Mouse (Mus musculus) MEL (cell line): ENCODE measurements around the gene Klf9. TPM values are rescaled to one million over a fixed set of nuclear protein-coding genes. Genes with fewer than 3 reads are reported as not detected.
"Not testable (repeated sequence)": the region's sequence is repeated elsewhere in the genome, so short reads cannot be mapped to it uniquely, and the experiment has no call there.

Source experiments
- DNase-seq: peaks from one replicate; pipeline ENCODE4 v3.0.0; 2011; ENCODE audit warnings: low read depth, low spot score
- H3K27ac ChIP-seq: 2 replicates; pipeline ENCODE4 v1.5.1; 2012; ENCODE audit warnings: low read depth, mild to moderate bottlenecking, control low read depth, low read length, moderate library complexity; ENCODE audit not compliant: control insufficient read depth
- H3K27me3 ChIP-seq, 2 experiments: fragments of 150-350 bp in 1 of 2; sonication (generic) in 1 of 2; 2 replicates each; pipeline ENCODE4 v1.6.1; 2012; ENCODE audit warnings: low read length in 2 of 2, mild to moderate bottlenecking in 2 of 2, improper control_type of control experiment in 1 of 2, moderate library complexity in 1 of 2; ENCODE audit not compliant: insufficient read depth in 2 of 2, control insufficient read depth in 1 of 2
- H3K36me3 ChIP-seq, 2 experiments: 2 replicates each; pipeline ENCODE4 v1.6.1; 2012 to 2014; ENCODE audit warnings: low read length in 2 of 2, improper control_type of control experiment in 1 of 2, inconsistent platforms in 1 of 2, mild to moderate bottlenecking in 1 of 2; ENCODE audit not compliant: insufficient read depth in 2 of 2, control insufficient read depth in 1 of 2
- H3K4me1 ChIP-seq, 2 experiments: fragments of 150-350 bp in 1 of 2; sonication (generic) in 1 of 2; 2 replicates each; pipeline ENCODE4 v1.6.1; 2012; ENCODE audit warnings: low read length in 2 of 2, improper control_type of control experiment in 1 of 2, mild to moderate bottlenecking in 1 of 2; ENCODE audit not compliant: insufficient read depth in 2 of 2, control insufficient read depth in 1 of 2
- H3K4me3 ChIP-seq, 2 experiments: fragments of 150-350 bp in 1 of 2; sonication (generic) in 1 of 2; 2 replicates each; pipeline ENCODE4 v1.5.1; 2012; ENCODE audit warnings: low read depth in 2 of 2, low read length in 2 of 2, mild to moderate bottlenecking in 2 of 2, moderate library complexity in 2 of 2, control low read depth in 1 of 2, improper control_type of control experiment in 1 of 2; ENCODE audit not compliant: control insufficient read depth in 1 of 2, insufficient read depth in 1 of 2
- H3K79me2 ChIP-seq: 2 replicates; pipeline ENCODE4 v1.6.1; 2012; ENCODE audit warnings: mild to moderate bottlenecking, low read length, moderate library complexity; ENCODE audit not compliant: control insufficient read depth, poor library complexity, insufficient read depth
- H3K9ac ChIP-seq: 2 replicates; pipeline ENCODE4 v1.6.1; 2012; ENCODE audit warnings: low read depth, mild to moderate bottlenecking, control low read depth, low read length, moderate library complexity; ENCODE audit not compliant: control insufficient read depth, poor library complexity, severe bottlenecking
- H3K9me3 ChIP-seq: fragments of 150-350 bp; sonication (generic); replicated peaks from 2 replicates; pipeline ENCODE4 v1.6.1; 2012; ENCODE audit warnings: mild to moderate bottlenecking, low read length, improper control_type of control experiment, moderate library complexity; ENCODE audit not compliant: insufficient read depth
- CHD1 ChIP-seq: IDR thresholded peaks from 2 replicates; pipeline ENCODE4 v1.6.1; 2012; ENCODE audit warnings: low read depth, mild to moderate bottlenecking, inconsistent platforms, low read length, improper control_type of control experiment
- CHD2 ChIP-seq: IDR thresholded peaks from 2 replicates; pipeline ENCODE4 v1.6.1; 2011; ENCODE audit warnings: low read length, improper control_type of control experiment
- GATA1 ChIP-seq: IDR thresholded peaks from 2 replicates; pipeline ENCODE4 v1.6.1; 2011; ENCODE audit warnings: low read depth, low read length, improper control_type of control experiment
- JUND ChIP-seq: IDR thresholded peaks from 2 replicates; pipeline ENCODE4 v1.6.1; 2011; ENCODE audit warnings: low read depth, mild to moderate bottlenecking, improper control_type of control experiment, low read length
- MAFK ChIP-seq: IDR thresholded peaks from 2 replicates; pipeline ENCODE4 v1.6.1; 2011; ENCODE audit warnings: low read depth, mild to moderate bottlenecking, low read length, improper control_type of control experiment, borderline replicate concordance
- NRF1 ChIP-seq: IDR thresholded peaks from 2 replicates; pipeline ENCODE4 v1.6.1; 2014; ENCODE audit warnings: low read depth, mild to moderate bottlenecking, inconsistent platforms, low read length, improper control_type of control experiment, moderate library complexity; ENCODE audit not compliant: poor library complexity, insufficient read depth, severe bottlenecking
- POLR2AphosphoS5 ChIP-seq: IDR thresholded peaks from 2 replicates; pipeline ENCODE4 v1.6.1; 2012; ENCODE audit warnings: low read depth, borderline replicate concordance, mild to moderate bottlenecking, inconsistent platforms, low read length, moderate library complexity, mixed read lengths
- SIN3A ChIP-seq: IDR thresholded peaks from 2 replicates; pipeline ENCODE4 v1.6.1; 2012; ENCODE audit warnings: low read length, improper control_type of control experiment, inconsistent platforms
- SMC3 ChIP-seq: IDR thresholded peaks from 2 replicates; pipeline ENCODE4 v1.6.1; 2011; ENCODE audit warnings: low read depth, low read length, improper control_type of control experiment
- TAL1 ChIP-seq: IDR thresholded peaks from 2 replicates; pipeline ENCODE4 v1.6.1; 2012; ENCODE audit warnings: mild to moderate bottlenecking, inconsistent platforms, low read length, moderate library complexity, mixed read lengths
- UBTF ChIP-seq: IDR thresholded peaks from 2 replicates; pipeline ENCODE4 v1.6.1; 2012; ENCODE audit warnings: low read depth, mild to moderate bottlenecking, inconsistent platforms, low read length, improper control_type of control experiment, moderate library complexity, borderline replicate concordance; ENCODE audit not compliant: insufficient read depth
- USF2 ChIP-seq, 2 experiments: IDR thresholded peaks; 2 replicates each; pipeline ENCODE4 v1.6.1; 2011 to 2012; ENCODE audit warnings: improper control_type of control experiment in 2 of 2, low read length in 2 of 2, borderline replicate concordance in 1 of 2, inconsistent platforms in 1 of 2, low read depth in 1 of 2, mild to moderate bottlenecking in 1 of 2; ENCODE audit not compliant: insufficient read depth in 1 of 2
- ZNF384 ChIP-seq: IDR thresholded peaks from 2 replicates; pipeline ENCODE4 v1.6.1; 2012; ENCODE audit warnings: low read depth, mild to moderate bottlenecking, inconsistent platforms, low read length, improper control_type of control experiment
- polyA plus RNA-seq, 2 experiments: library from polyadenylated mRNA; stranded (reverse) in 1 of 2; unstranded in 1 of 2; fragments of >175 nt in 1 of 2; fragments of >200 nt in 1 of 2; gene quantifications; 2 replicates each; pipeline versions ENCODE4 v1.2.1 to v1.2.4; 2012; ENCODE audit warnings: low replicate concordance in 2 of 2, low read depth in 1 of 2; ENCODE audit not compliant: insufficient read length in 2 of 2, insufficient read depth in 1 of 2, missing spikeins in 1 of 2
- total RNA-seq: library from RNA; depleted of rRNA; stranded (reverse); fragments of 300-350 nt; gene quantifications from 2 replicates; pipeline ENCODE4 v1.2.3, GENCODE M21; 2012

Gene Klf9
- total and polyA plus RNA-seq, 3 experiments, result 0.01 TPM; not detected in 2

DNA sequence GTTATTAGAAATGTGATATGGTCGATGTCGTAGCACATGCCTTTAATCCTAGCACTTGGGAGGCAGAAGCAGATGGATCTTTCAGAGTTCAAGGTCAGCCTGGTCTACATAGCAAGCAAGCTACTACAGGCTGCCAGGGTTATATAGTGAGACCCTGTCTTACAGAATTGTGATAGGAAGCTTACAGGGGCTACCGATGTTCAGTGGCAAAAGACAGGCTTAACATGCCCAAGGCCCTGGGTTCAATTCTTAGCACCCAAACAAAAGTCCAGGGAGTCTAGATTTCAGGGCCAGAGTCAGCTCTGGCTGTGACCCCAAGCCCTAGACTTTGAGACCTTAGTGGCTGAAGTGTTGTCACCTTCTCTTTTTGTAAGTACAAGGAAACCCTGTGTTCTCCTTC, 4.1 kb downstream of the Klf9 start:
- DNase-seq, result no peak
- no peaks in the 10 kb centered on the region for H3K9me3 ChIP-seq
- TF ChIP-seq CHD1 (no peak), SIN3A (no peak), SMC3 (no peak), JUND (no peak), USF2 (IDR thresholded peaks at IDR 0.05; ENCODE audit: borderline replicate concordance in 1 of 2, insufficient read depth in 1 of 2, low read depth in 1 of 2, low read length in 2 of 2) (no peak), POLR2AphosphoS5 (no peak)
- H3K27me3 ChIP-seq, result no peaks in the 10 kb centered on the region; a peak in 1 of 4 replicates
- no peak overlapping the region for H3K27ac ChIP-seq
- H3K9ac ChIP-seq, result no peak overlapping the region
- no peaks in the 10 kb centered on the region for H3K4me1 ChIP-seq
- no peaks in the 10 kb centered on the region for H3K79me2 ChIP-seq
- H3K36me3 ChIP-seq, result no peaks in the 10 kb centered on the region
- no peak overlapping the region for H3K4me3 ChIP-seq

GRCm38 (mm10) chr19:23145575-23145974, 4.5 kb downstream of the Klf9 start:
- not testable (repeated sequence) for H3K4me1 ChIP-seq, H3K79me2 ChIP-seq, H3K27ac ChIP-seq, H3K27me3 ChIP-seq, H3K9me3 ChIP-seq, H3K36me3 ChIP-seq, DNase-seq, H3K4me3 ChIP-seq, H3K9ac ChIP-seq

- H3K27ac ChIP-seq, result no peak overlapping the region
- H3K9ac ChIP-seq, result no peak overlapping the region
- no peak for DNase-seq
- no peaks in the 10 kb centered on the region for H3K79me2 ChIP-seq
- no peaks in the 10 kb centered on the region for H3K9me3 ChIP-seq
- no peaks in the 10 kb centered on the region for H3K4me1 ChIP-seq
- H3K4me3 ChIP-seq, result no peak overlapping the region
- TF ChIP-seq CHD2 (no peak), USF2 (IDR thresholded peaks at IDR 0.05; ENCODE audit: borderline replicate concordance in 1 of 2, insufficient read depth in 1 of 2, low read depth in 1 of 2, low read length in 2 of 2) (no peak), ZNF384 (no peak), TAL1 (no peak), MAFK (no peak), POLR2AphosphoS5 (no peak), GATA1 (no peak), NRF1 (no peak), UBTF (no peak)
- no peaks in the 10 kb centered on the region for H3K36me3 ChIP-seq
- H3K27me3 ChIP-seq, result no peaks in the 10 kb centered on the region
Observed at GRCm38 (mm10) chr19:23146409-23146861, 5.4 kb downstream of the Klf9 start.
